Mouse (Mus musculus) small intestine, adult 2 months (tissue): ENCODE results near the gene C5ar2. TPM values are rescaled to one million over a fixed set of nuclear protein-coding genes. Genes with fewer than 3 reads are reported as not detected.
A peak's percentile ranks its signal among the peaks of the same experiment; 100 is the strongest.

Experiments used
- H3K27ac ChIP-seq: fragments of 200-500 bp; 2 replicates; pipeline ENCODE4 v1.5.1; 2012; ENCODE audit warnings: low read depth, low read length, control low read depth, inconsistent platforms; ENCODE audit not compliant: insufficient read depth
- H3K27me3 ChIP-seq: fragments of 200-500 bp; 2 replicates; pipeline ENCODE4 v1.6.1; 2012; ENCODE audit warnings: mild to moderate bottlenecking, moderate library complexity, low read length, inconsistent platforms; ENCODE audit not compliant: control insufficient read depth, insufficient read depth
- H3K36me3 ChIP-seq: fragments of 200-500 bp; 2 replicates; pipeline ENCODE4 v1.6.1; 2012; ENCODE audit warnings: mild to moderate bottlenecking, low read length, control low read depth, inconsistent platforms; ENCODE audit not compliant: control insufficient read depth, insufficient read depth
- H3K4me1 ChIP-seq: fragments of 200-500 bp; 2 replicates; pipeline ENCODE4 v1.6.1; 2012; ENCODE audit warnings: low read length, inconsistent platforms, mixed read lengths; ENCODE audit not compliant: control insufficient read depth, insufficient read depth, insufficient read length
- H3K4me3 ChIP-seq: fragments of 200-500 bp; 2 replicates; pipeline ENCODE4 v1.5.1; 2012; ENCODE audit warnings: low read depth, mild to moderate bottlenecking, control low read depth, inconsistent platforms, low read length, moderate library complexity
- CTCF ChIP-seq: fragments of 200-500 bp; IDR thresholded peaks from 2 replicates; pipeline ENCODE4 v1.5.1; 2012; ENCODE audit warnings: low read depth, mild to moderate bottlenecking, control low read depth, inconsistent platforms, low read length, moderate library complexity, mixed read lengths; ENCODE audit not compliant: insufficient replicate concordance, insufficient read length; ENCODE audit errors: extremely low read depth
- POLR2A ChIP-seq: fragments of 200-500 bp; IDR thresholded peaks from 2 replicates; pipeline ENCODE4 v1.6.1; 2012; ENCODE audit warnings: low read depth, mild to moderate bottlenecking, control low read depth, inconsistent platforms, low read length, moderate library complexity
- WGBS: fragments of 180-500 bp; shearing (Covaris S2); methylation state at CpG from one replicate; pipeline ENCODE4 v1.1.7; 2018; 5-methylcytosine and 5-hydroxymethylcytosine counted together
- polyA plus RNA-seq: library from polyadenylated mRNA; depleted of rRNA; stranded (reverse); fragments of >200 nt; gene quantifications from 2 replicates; pipeline ENCODE4 v1.2.3, GENCODE M21; 2012; rRNA removed

The C5ar2 gene
- polyA plus RNA-seq, 1 experiment, result 0.32 TPM

DNA sequence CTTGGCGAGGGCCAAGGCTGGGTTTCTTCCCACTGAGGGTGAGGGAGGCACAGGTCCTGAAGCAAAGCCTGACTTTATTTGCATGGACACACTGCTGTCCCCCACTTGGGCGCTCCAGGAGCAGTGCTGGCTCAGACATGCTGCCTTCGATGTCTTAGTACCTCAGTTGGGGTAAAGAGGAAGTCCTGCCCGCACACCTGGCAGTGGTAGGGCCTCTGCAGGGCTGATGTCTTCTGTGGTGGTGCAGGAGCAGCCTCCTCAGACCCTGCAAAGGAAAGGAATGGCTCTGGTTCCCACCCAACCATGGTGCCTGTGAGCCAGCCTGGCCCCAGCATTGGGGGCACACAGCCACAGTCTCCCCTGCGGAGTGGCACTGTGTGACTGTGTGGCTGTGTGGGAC, 46.8 kb downstream of the C5ar2 start:
- H3K4me1 ChIP-seq, result no peaks in the 10 kb centered on the region
- H3K4me3 ChIP-seq, result no peak overlapping the region
- no peaks in the 10 kb centered on the region for H3K27me3 ChIP-seq
- peaks cover 18% of the 10 kb centered on the region; the same call in 1 of the 2 replicates for H3K36me3 ChIP-seq
- 73% methylated on average over 5 of the region's 5 CpGs for WGBS
- H3K27ac ChIP-seq, result no peak overlapping the region
- TF ChIP-seq CTCF (no peak), POLR2A (no peak)

- H3K27ac ChIP-seq, result no peak overlapping the region
- H3K4me3 ChIP-seq, result no peak overlapping the region
- H3K36me3 ChIP-seq, result peaks cover 16% of the 10 kb centered on the region; the same call in 1 of the 2 replicates
- WGBS, result 69% methylated on average over 6 of the region's 6 CpGs
- no peaks in the 10 kb centered on the region for H3K27me3 ChIP-seq
- TF ChIP-seq CTCF (no peak), POLR2A (no peak)
- H3K4me1 ChIP-seq, result no peaks in the 10 kb centered on the region
Observed at GRCm38 (mm10) chr7:16196616-16197015, 47.3 kb downstream of the C5ar2 start.

DNA sequence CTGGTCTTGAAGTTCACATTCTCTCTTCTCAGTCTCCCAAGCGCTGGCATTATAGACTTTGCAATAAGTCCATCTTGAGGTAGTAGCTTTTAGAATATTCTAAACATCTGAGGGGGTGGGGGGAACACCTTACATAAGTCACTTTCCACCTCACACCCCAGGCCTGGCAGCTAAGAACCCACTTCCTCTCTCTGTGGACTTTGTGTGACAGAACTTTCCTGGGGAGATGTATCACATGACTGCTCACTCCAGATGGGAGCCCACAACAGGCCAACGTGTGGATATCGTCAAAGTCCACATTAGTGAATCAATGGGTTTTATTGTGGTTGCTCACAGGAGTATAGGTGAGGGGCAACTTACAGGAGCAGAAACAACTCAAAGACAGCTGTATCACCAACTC, 50.3 kb downstream of the C5ar2 start:
- WGBS, result 23% methylated on average over 3 of the region's 3 CpGs
- Histone ChIP-seq H3K27me3 (no peaks in the 10 kb centered on the region), H3K4me1 (no peaks in the 10 kb centered on the region), H3K36me3 (peaks cover 6% of the 10 kb centered on the region; the same call in 1 of the 2 replicates), H3K4me3 (no peak overlapping the region), H3K27ac (no peak overlapping the region)
- TF ChIP-seq POLR2A (no peak), CTCF (no peak)

DNA sequence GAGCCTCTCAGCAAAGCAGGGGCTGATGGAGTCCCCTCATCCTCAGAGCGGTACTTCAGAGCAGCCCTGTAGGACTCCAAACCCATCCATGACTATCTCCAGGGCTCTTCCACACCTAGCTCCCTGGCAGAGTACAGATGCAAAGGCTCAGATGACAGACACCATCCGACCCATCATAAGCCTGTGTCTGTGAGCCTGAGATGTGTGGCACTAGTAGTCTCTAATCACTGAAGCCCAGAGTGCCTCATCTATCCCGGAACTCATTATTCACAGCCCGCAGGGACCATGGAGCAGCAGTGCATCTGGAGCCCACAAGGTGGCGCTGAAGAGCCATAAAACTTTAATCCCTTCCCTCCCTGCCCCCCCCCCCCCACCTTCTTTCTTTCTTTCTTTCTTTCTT, 51.6 kb downstream of the C5ar2 start:
- TF ChIP-seq CTCF (peak; percentile 68), POLR2A (no peak)
- Histone ChIP-seq H3K36me3 (no peaks in the 10 kb centered on the region; the same call in 1 of the 2 replicates), H3K4me3 (no peak overlapping the region), H3K4me1 (no peaks in the 10 kb centered on the region), H3K27me3 (no peaks in the 10 kb centered on the region), H3K27ac (no peak overlapping the region)
- WGBS, result 21% methylated on average over 5 of the region's 5 CpGs

DNA sequence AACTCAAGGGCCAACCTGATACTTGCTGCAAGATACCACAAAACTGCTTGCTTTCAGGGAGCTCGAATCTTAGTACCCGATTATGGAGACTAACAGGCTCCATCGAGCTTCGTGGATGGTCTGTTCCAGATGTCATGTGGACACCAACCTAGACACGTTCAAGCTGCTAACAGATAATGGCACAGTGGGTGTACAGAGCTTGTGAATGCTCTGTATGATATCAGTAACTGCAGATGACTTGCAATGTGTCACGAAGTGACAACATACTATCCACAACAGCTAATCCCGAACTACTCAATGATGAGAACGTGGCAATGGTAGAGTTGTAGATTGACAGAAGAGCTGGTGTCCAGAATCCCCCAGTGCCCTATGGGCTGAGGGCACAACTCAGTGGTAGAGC, 56.5 kb downstream of the C5ar2 start:
- TF ChIP-seq POLR2A, result no peak
- no peak for TF ChIP-seq CTCF
- no peak overlapping the region for H3K27ac ChIP-seq
- WGBS, result 80% methylated on average over 8 of the region's 8 CpGs
- H3K36me3 ChIP-seq, result no peaks in the 10 kb centered on the region; the same call in 1 of the 2 replicates
- no peak overlapping the region for H3K4me3 ChIP-seq
- H3K27me3 ChIP-seq, result no peaks in the 10 kb centered on the region
- H3K4me1 ChIP-seq, result no peaks in the 10 kb centered on the region

Other genes starting within 250 kb of the C5ar2 start
- gene Bicra, start 196.2 kb downstream of the C5ar2 start, polyA plus RNA-seq, result 18.7 and 31.0 TPM in 2 replicates
- not detected in 2 replicates for gene Zfp541, start 182.3 kb downstream of the C5ar2 start, polyA plus RNA-seq
- gene Napa, start 145.7 kb downstream of the C5ar2 start, polyA plus RNA-seq, result 82.7 and 139 TPM in 2 replicates
- 15.3 and 31.2 TPM in 2 replicates for gene Kptn, start 124.3 kb downstream of the C5ar2 start, polyA plus RNA-seq
- 1.5 and 1.9 TPM in 2 replicates for gene Slc8a2, start 114.3 kb downstream of the C5ar2 start, polyA plus RNA-seq
- gene Meis3, start 69.1 kb downstream of the C5ar2 start, polyA plus RNA-seq, result 20.3 and 21.6 TPM in 2 replicates
- 28.7 and 49.1 TPM in 2 replicates for gene Dhx34, start 22.1 kb downstream of the C5ar2 start, polyA plus RNA-seq
- gene C5ar1, start 15.4 kb upstream of the C5ar2 start, polyA plus RNA-seq, result 5.4 and 5.7 TPM in 2 replicates
- gene Inafm1, start 29.5 kb upstream of the C5ar2 start, polyA plus RNA-seq, result 61.0 and 121 TPM in 2 replicates
- 14.2 and 24.9 TPM in 2 replicates for gene Ccdc9, start 42.6 kb upstream of the C5ar2 start, polyA plus RNA-seq
- gene Bbc3, start 64.2 kb upstream of the C5ar2 start, polyA plus RNA-seq, result 8.3 and 50.9 TPM in 2 replicates
- 9.8 and 15.0 TPM in 2 replicates for gene Sae1, start 143.7 kb upstream of the C5ar2 start, polyA plus RNA-seq
- gene Zc3h4, start 156.8 kb upstream of the C5ar2 start, polyA plus RNA-seq, result 23.3 and 60.6 TPM in 2 replicates
- gene Tmem160, start 208.6 kb upstream of the C5ar2 start, polyA plus RNA-seq, result 156 and 330 TPM in 2 replicates
- 0.05 TPM in 1 of 2 replicates, not detected in the other for gene Npas1, start 233.6 kb upstream of the C5ar2 start, polyA plus RNA-seq